Mouse (Mus musculus): ENCODE results near the gene Fmnl3. TPM values are rescaled to one million over a fixed set of nuclear protein-coding genes. Genes with fewer than 3 reads are reported as not detected.
A peak's percentile ranks its signal among the peaks of the same experiment; 100 is the strongest.

The Fmnl3 gene
- total and polyA plus RNA-seq, 2 experiments from 2014 or later = 8.2 to 15.2 TPM

GRCm38 (mm10) chr15:99294287-99294686, 76.0 kb downstream of the Fmnl3 start:
- H3K27ac ChIP-seq = peak overlapping the region; percentile 91; the same call in 1 of the 2 replicates
- WGBS = 23% methylated on average over 16 of the region's 16 CpGs
- H3K9ac ChIP-seq (replicated peaks; ENCODE audit: low read length) = peak overlapping the region; percentile 70; the same call in 1 of the 2 replicates
- TF ChIP-seq CTCF (IDR thresholded peaks at IDR 0.05; ENCODE audit: low read depth) = no peak
- H3K4me1 ChIP-seq (ENCODE audit: insufficient read depth, low read length) = no peaks in the 10 kb centered on the region; the same call in 1 of the 2 replicates
- H3K27me3 ChIP-seq (ENCODE audit: insufficient read depth, low read length) = no peaks in the 10 kb centered on the region
- peak overlapping the region; percentile 68 for H3K4me2 ChIP-seq (ENCODE audit: low read depth, low read length)
- no peaks in the 10 kb centered on the region for H3K9me3 ChIP-seq (ENCODE audit: low read length)
- DNase-seq (ENCODE audit: low spot score) (peak; percentile 9), ATAC-seq (no peak)
- H3K36me3 ChIP-seq (ENCODE audit: insufficient read depth, low read length) = no peaks in the 10 kb centered on the region
- peak overlapping the region; percentile 74 for H3K4me3 ChIP-seq (ENCODE audit: low read length)

DNA sequence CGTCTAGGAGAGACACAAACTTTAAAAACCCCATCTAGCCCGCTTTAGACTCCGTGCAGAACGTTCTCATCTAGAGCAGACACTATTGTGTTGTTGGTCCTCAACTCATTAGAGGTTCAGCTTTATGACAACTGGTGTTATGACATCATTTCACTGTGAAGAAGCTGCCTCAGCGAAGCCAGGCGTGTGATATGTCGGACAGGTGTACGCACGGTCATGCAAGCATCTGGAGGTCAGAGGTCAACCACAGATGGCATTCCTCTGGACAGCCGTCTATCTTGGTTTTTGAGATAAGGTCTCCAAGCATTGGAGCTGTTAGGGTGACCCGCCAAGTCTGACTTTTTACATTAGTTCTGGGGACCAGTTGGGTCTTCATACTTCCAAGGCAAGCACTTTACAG, 79.7 kb downstream of the Fmnl3 start:
- H3K4me3 ChIP-seq (ENCODE audit: low read length) = no peak overlapping the region
- H3K36me3 ChIP-seq (ENCODE audit: insufficient read depth, low read length) = no peaks in the 10 kb centered on the region
- no peak overlapping the region for H3K27ac ChIP-seq
- TF ChIP-seq CTCF (IDR thresholded peaks at IDR 0.05; ENCODE audit: low read depth) = no peak
- ATAC-seq (no peak), DNase-seq (ENCODE audit: low spot score) (no peak)
- no peak overlapping the region for H3K9ac ChIP-seq (replicated peaks; ENCODE audit: low read length)
- H3K9me3 ChIP-seq (ENCODE audit: low read length) = no peaks in the 10 kb centered on the region
- WGBS = 95% methylated on average over 11 of the region's 11 CpGs
- no peaks in the 10 kb centered on the region; the same call in 1 of the 2 replicates for H3K4me1 ChIP-seq (ENCODE audit: insufficient read depth, low read length)
- no peaks in the 10 kb centered on the region for H3K27me3 ChIP-seq (ENCODE audit: insufficient read depth, low read length)
- no peak overlapping the region for H3K4me2 ChIP-seq (ENCODE audit: low read depth, low read length)

DNA sequence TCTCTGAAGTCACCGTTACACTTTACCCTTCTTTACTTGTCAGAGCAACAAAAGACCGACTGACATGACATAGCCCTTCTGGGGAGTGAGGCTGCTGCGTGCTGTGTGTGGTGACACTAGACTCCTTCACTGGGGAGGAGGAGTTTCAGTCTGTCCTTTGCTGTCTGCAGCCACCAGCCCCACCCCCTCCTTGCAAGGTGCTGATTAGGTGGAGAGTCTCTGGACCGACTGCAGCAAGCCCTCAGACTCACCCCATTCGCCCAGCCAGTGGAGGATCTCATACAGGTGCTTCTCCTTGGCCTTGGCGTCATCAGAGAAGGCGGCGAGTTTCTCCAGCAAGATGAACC, 85.1 kb downstream of the Fmnl3 start:
- H3K9me3 ChIP-seq (ENCODE audit: low read length) = no peaks in the 10 kb centered on the region
- no peak for TF ChIP-seq CTCF (IDR thresholded peaks at IDR 0.05; ENCODE audit: low read depth)
- no peak for ATAC-seq
- H3K4me2 ChIP-seq (ENCODE audit: low read depth, low read length) = no peak overlapping the region
- no peaks in the 10 kb centered on the region for H3K4me1 ChIP-seq (ENCODE audit: insufficient read depth, low read length)
- 50% methylated on average over 8 of the region's 8 CpGs for WGBS
- no peak overlapping the region for H3K27ac ChIP-seq
- H3K36me3 ChIP-seq (ENCODE audit: insufficient read depth, low read length) = no peaks in the 10 kb centered on the region
- no peak for DNase-seq (ENCODE audit: low spot score)
- H3K9ac ChIP-seq (replicated peaks; ENCODE audit: low read length) = no peak overlapping the region
- no peak overlapping the region for H3K4me3 ChIP-seq (ENCODE audit: low read length)
- H3K27me3 ChIP-seq (ENCODE audit: insufficient read depth, low read length) = no peaks in the 10 kb centered on the region

GRCm38 (mm10) chr15:99284527-99285188, 85.6 kb downstream of the Fmnl3 start:
- Histone ChIP-seq H3K9me3 (ENCODE audit: low read length) (no peaks in the 10 kb centered on the region), H3K4me1 (ENCODE audit: insufficient read depth, low read length) (no peaks in the 10 kb centered on the region), H3K4me3 (ENCODE audit: low read length) (no peak overlapping the region), H3K27ac (no peak overlapping the region), H3K9ac (replicated peaks; ENCODE audit: low read length) (no peak overlapping the region), H3K36me3 (ENCODE audit: insufficient read depth, low read length) (no peaks in the 10 kb centered on the region), H3K4me2 (ENCODE audit: low read depth, low read length) (no peak overlapping the region), H3K27me3 (ENCODE audit: insufficient read depth, low read length) (no peaks in the 10 kb centered on the region)
- no peak for DNase-seq (ENCODE audit: low spot score)
- TF ChIP-seq CTCF (IDR thresholded peaks at IDR 0.05; ENCODE audit: low read depth) = no peak
- ATAC-seq = no peak
- WGBS = 48% methylated on average over 14 of the region's 14 CpGs

GRCm38 (mm10) chr15:99283456-99283855, 86.8 kb downstream of the Fmnl3 start:
- no peak overlapping the region for H3K4me3 ChIP-seq (ENCODE audit: low read length)
- no peaks in the 10 kb centered on the region for H3K36me3 ChIP-seq (ENCODE audit: insufficient read depth, low read length)
- H3K27me3 ChIP-seq (ENCODE audit: insufficient read depth, low read length) = no peaks in the 10 kb centered on the region
- H3K9ac ChIP-seq (replicated peaks; ENCODE audit: low read length) = no peak overlapping the region
- 69% methylated on average over 10 of the region's 10 CpGs for WGBS
- no peaks in the 10 kb centered on the region for H3K4me1 ChIP-seq (ENCODE audit: insufficient read depth, low read length)
- ATAC-seq (no peak), DNase-seq (ENCODE audit: low spot score) (no peak)
- H3K9me3 ChIP-seq (ENCODE audit: low read length) = no peaks in the 10 kb centered on the region
- no peak overlapping the region for H3K27ac ChIP-seq
- TF ChIP-seq CTCF (IDR thresholded peaks at IDR 0.05; ENCODE audit: low read depth) = 0 out of 2 replicates have a peak, but pooled peaks have one; percentile 35
- H3K4me2 ChIP-seq (ENCODE audit: low read depth, low read length) = no peak overlapping the region

DNA sequence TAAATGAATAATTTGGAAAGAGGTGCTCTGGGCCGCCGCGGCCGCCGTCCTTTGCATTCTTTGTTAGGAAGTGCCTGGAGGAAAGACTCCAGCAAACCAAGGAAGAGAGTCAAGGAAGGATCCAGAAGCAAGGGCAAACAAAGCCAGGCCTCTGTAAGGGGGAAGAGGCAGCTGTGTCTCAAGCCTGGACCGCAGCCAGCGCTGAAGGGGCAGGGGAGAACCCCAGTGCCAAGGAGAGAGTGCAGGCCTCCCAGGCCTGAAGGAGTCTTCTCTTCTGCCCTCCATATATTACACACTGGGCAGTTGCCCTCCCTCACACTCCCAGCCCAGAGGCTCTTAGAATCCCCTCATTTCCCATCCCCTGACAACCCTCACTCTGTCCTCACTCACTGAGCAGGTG, 92.0 kb downstream of the Fmnl3 start:
- H3K4me1 ChIP-seq (ENCODE audit: insufficient read depth, low read length) = no peaks in the 10 kb centered on the region
- ATAC-seq (no peak), DNase-seq (ENCODE audit: low spot score) (no peak)
- TF ChIP-seq CTCF (IDR thresholded peaks at IDR 0.05; ENCODE audit: low read depth) = no peak
- no peak overlapping the region for H3K4me2 ChIP-seq (ENCODE audit: low read depth, low read length)
- no peaks in the 10 kb centered on the region for H3K36me3 ChIP-seq (ENCODE audit: insufficient read depth, low read length)
- no peak overlapping the region for H3K9ac ChIP-seq (replicated peaks; ENCODE audit: low read length)
- no peak overlapping the region for H3K4me3 ChIP-seq (ENCODE audit: low read length)
- no peaks in the 10 kb centered on the region for H3K9me3 ChIP-seq (ENCODE audit: low read length)
- no peaks in the 10 kb centered on the region for H3K27me3 ChIP-seq (ENCODE audit: insufficient read depth, low read length)
- no peak overlapping the region for H3K27ac ChIP-seq
- 75% methylated on average over 7 of the region's 7 CpGs for WGBS

DNA sequence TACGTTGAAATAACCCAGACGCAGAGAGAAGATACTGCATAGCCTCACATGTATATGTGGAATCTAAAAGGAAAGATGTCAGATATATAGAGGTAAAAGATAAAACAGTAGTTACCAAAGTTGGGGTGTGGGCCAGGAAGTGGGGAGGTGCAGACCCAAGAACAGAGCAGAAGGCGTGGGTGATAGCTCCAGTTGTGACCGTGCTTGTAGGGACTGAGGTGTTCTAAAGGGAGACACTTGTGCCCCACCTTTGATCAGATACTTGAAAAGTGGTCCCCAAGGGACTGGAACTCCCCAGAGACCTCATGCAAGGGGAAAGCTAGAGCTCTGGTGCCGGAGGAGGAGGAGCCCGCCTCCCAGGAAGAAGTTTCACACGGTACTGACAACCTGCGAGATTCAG, 94.2 kb downstream of the Fmnl3 start:
- no peaks in the 10 kb centered on the region for H3K36me3 ChIP-seq (ENCODE audit: insufficient read depth, low read length)
- no peaks in the 10 kb centered on the region for H3K4me1 ChIP-seq (ENCODE audit: insufficient read depth, low read length)
- H3K9me3 ChIP-seq (ENCODE audit: low read length) = no peaks in the 10 kb centered on the region
- no peak for DNase-seq (ENCODE audit: low spot score)
- no peak overlapping the region for H3K9ac ChIP-seq (replicated peaks; ENCODE audit: low read length)
- no peak overlapping the region for H3K4me3 ChIP-seq (ENCODE audit: low read length)
- WGBS = 91% methylated on average over 8 of the region's 8 CpGs
- TF ChIP-seq CTCF (IDR thresholded peaks at IDR 0.05; ENCODE audit: low read depth) = no peak
- H3K27ac ChIP-seq = no peak overlapping the region
- no peak for ATAC-seq
- H3K4me2 ChIP-seq (ENCODE audit: low read depth, low read length) = no peak overlapping the region
- no peaks in the 10 kb centered on the region for H3K27me3 ChIP-seq (ENCODE audit: insufficient read depth, low read length)

Other genes with a start within 250 kb of the Fmnl3 start
- 23.6 and 25.8 TPM in 2 replicates for gene Spats2, start 244.6 kb downstream of the Fmnl3 start, total RNA-seq (2014; rRNA removed)
- 23.4 and 23.6 TPM in 2 replicates for gene Spats2, start 244.6 kb downstream of the Fmnl3 start, polyA plus RNA-seq (2015; fragmentation: Nextera tagmentation; extraction: Ambion mirVana)
- 1.8 and 3.6 TPM in 2 replicates for gene Kcnh3, start 145.6 kb downstream of the Fmnl3 start, total RNA-seq (2014; rRNA removed)
- gene Kcnh3, start 145.6 kb downstream of the Fmnl3 start, polyA plus RNA-seq (2015; fragmentation: Nextera tagmentation; extraction: Ambion mirVana) = 0.91 and 1.2 TPM in 2 replicates
- 228 and 229 TPM in 2 replicates for gene Mcrs1, start 118.5 kb downstream of the Fmnl3 start, total RNA-seq (2014; rRNA removed)
- 199 and 206 TPM in 2 replicates for gene Mcrs1, start 118.5 kb downstream of the Fmnl3 start, polyA plus RNA-seq (2015; fragmentation: Nextera tagmentation; extraction: Ambion mirVana)
- 90.2 and 94.2 TPM in 2 replicates for gene Prpf40b, start 75.4 kb downstream of the Fmnl3 start, total RNA-seq (2014; rRNA removed)
- 101 and 110 TPM in 2 replicates for gene Prpf40b, start 75.4 kb downstream of the Fmnl3 start, polyA plus RNA-seq (2015; fragmentation: Nextera tagmentation; extraction: Ambion mirVana)
- 0.86 and 1.3 TPM in 2 replicates for gene Fam186b, start 74.6 kb downstream of the Fmnl3 start, total RNA-seq (2014; rRNA removed)
- 1.3 and 1.4 TPM in 2 replicates for gene Fam186b, start 74.6 kb downstream of the Fmnl3 start, polyA plus RNA-seq (2015; fragmentation: Nextera tagmentation; extraction: Ambion mirVana)
- gene Tmbim6, start 22.4 kb upstream of the Fmnl3 start, total RNA-seq (2014; rRNA removed) = 323 and 346 TPM in 2 replicates
- gene Tmbim6, start 22.4 kb upstream of the Fmnl3 start, polyA plus RNA-seq (2015; fragmentation: Nextera tagmentation; extraction: Ambion mirVana) = 355 and 374 TPM in 2 replicates
- gene Nckap5l, start 87.3 kb upstream of the Fmnl3 start, total RNA-seq (2014; rRNA removed) = 19.5 and 23.4 TPM in 2 replicates
- gene Nckap5l, start 87.3 kb upstream of the Fmnl3 start, polyA plus RNA-seq (2015; fragmentation: Nextera tagmentation; extraction: Ambion mirVana) = 10.0 and 11.4 TPM in 2 replicates
- gene Bcdin3d, start 104.2 kb upstream of the Fmnl3 start, total RNA-seq (2014; rRNA removed) = 10.1 and 13.7 TPM in 2 replicates
- 12.6 and 12.7 TPM in 2 replicates for gene Bcdin3d, start 104.2 kb upstream of the Fmnl3 start, polyA plus RNA-seq (2015; fragmentation: Nextera tagmentation; extraction: Ambion mirVana)
- 30.5 and 33.4 TPM in 2 replicates for gene Faim2, start 157.7 kb upstream of the Fmnl3 start, total RNA-seq (2014; rRNA removed)
- 54.6 and 57.9 TPM in 2 replicates for gene Faim2, start 157.7 kb upstream of the Fmnl3 start, polyA plus RNA-seq (2015; fragmentation: Nextera tagmentation; extraction: Ambion mirVana)
- not detected in 2 replicates for gene Aqp2, start 208.6 kb upstream of the Fmnl3 start, total RNA-seq (2014; rRNA removed)
- gene Aqp2, start 208.6 kb upstream of the Fmnl3 start, polyA plus RNA-seq (2015; fragmentation: Nextera tagmentation; extraction: Ambion mirVana) = 0.10 TPM in 1 of 2 replicates, not detected in the other
- 3.8 and 5.5 TPM in 2 replicates for gene Aqp5, start 220.3 kb upstream of the Fmnl3 start, total RNA-seq (2014; rRNA removed)
- 1.1 TPM in 2 replicates for gene Aqp5, start 220.3 kb upstream of the Fmnl3 start, polyA plus RNA-seq (2015; fragmentation: Nextera tagmentation; extraction: Ambion mirVana)
- gene Aqp6, start 230.9 kb upstream of the Fmnl3 start, total RNA-seq (2014; rRNA removed) = 0.14 and 0.26 TPM in 2 replicates
- gene Aqp6, start 230.9 kb upstream of the Fmnl3 start, polyA plus RNA-seq (2015; fragmentation: Nextera tagmentation; extraction: Ambion mirVana) = 0.33 and 0.50 TPM in 2 replicates

Measured in hindbrain, postnatal 0 days (tissue).